Mouse (Mus musculus): Measurements from ENCODE around the gene Gm16181.

Gene Gm16181

GRCm38 (mm10) chr17:35220156-35220952, at the start of gene Gm16181:
Gm16181 (plus strand) TSS chr17:35220834.
- CTCF ChIA-PET: interaction anchor here (0.6 to 2.1 kb wide), 3 partner anchors 12 to 48 kb away, joined by 3 to 9 read pairs (median 3); no protein-coding TSS in a partner anchor

GRCm38 (mm10) chr17:35172445-35173234, 48.0 kb upstream of the Gm16181 start:
- CTCF ChIA-PET: interaction anchor here (0.6 to 1.1 kb wide), 7 partner anchors 23 to 87 kb away, joined by 3 to 21 read pairs (median 3); no protein-coding TSS in a partner anchor

- CTCF ChIA-PET: interaction anchor here (1.8 kb wide), 1 partner anchor 59 kb away, joined by 4 read pairs; no protein-coding TSS in a partner anchor
Observed at GRCm38 (mm10) chr17:35173329-35173728, 47.3 kb upstream of the Gm16181 start.

GRCm38 (mm10) chr17:35174201-35174977, 46.2 kb upstream of the Gm16181 start:
- CTCF ChIA-PET: interaction anchor here (0.6 to 1.8 kb wide), 3 partner anchors 56 to 802 kb away, joined by 3 to 7 read pairs (median 4); no protein-coding TSS in a partner anchor

- CTCF ChIA-PET: no interaction called here
Observed at GRCm38 (mm10) chr17:35175382-35175781, 45.3 kb upstream of the Gm16181 start.

DNA sequence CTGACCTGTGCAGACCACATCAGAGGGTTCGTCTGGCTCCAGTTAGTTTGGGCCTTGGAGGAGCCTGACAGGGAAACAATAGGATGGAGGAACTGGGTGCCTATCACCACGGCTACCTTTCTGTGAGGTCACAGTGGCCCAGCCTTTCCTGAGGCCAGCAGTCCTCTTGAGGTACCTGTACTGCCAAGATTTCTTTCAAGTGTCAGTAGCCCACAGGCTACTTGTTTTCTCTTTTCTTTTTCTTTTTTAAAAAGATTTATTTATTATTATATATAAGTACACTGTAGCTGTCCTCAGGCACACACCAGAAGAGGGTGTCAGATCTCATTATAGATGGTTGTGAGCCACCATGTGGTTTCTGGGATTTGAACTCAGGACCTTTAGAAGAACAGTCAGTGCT, 44.7 kb upstream of the Gm16181 start, which contains the start of gene Aif1:
Aif1 (minus strand) TSS at position 101 of the 400 bp plus-strand sequence.
- CTCF ChIA-PET: interaction anchor here (0.6 kb wide), 1 partner anchor 89 kb away, joined by 12 read pairs; no protein-coding TSS in a partner anchor

DNA sequence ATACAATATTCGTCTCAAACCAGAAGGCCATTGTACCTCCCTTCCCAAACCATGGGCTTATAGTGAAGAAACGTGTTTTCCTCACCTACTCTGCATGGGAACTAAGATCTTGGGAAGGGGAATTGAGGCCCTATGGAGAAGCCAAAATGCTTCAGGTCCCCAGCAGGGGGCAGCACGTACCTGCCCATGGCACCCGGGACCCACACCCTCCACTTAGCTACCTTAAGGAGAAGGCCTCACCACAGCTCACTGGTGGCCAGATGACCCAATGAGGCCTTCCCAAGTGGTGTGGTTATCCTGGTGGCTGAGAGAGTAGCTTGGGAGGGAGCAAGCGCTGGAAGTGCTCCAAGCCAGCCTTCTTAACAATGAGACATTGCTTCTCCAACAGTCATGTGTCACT, 42.1 kb upstream of the Gm16181 start:
- CTCF ChIA-PET: interaction anchor here (0.5 to 1.5 kb wide), 6 partner anchors 8 to 54 kb away, joined by 3 to 5 read pairs (median 3); partner anchors contain the start of genes Atp6v1g2 and Ltb

DNA sequence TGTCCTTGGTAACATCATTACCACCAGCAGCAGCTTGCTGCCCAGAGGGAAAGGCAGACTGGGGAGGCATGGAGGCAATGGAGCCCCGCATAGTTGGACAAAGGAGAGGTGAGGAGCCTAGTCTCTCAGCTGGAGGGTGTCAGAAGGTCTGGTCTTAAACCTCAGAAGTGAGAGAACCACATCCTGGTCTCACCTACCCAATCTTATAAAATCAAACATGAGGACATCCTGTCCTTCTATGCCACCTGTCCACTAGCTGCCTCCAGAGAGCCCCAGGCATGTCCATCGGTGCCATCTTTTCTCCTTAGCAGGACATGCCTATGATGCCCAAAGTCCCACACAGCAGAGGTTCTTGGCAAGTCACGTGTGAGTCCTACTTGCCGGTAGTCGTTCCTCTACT, 40.5 kb upstream of the Gm16181 start:
- CTCF ChIA-PET: interaction anchor here (1.2 kb wide), 1 partner anchor 17 kb away, joined by 3 read pairs; no protein-coding TSS in a partner anchor

GRCm38 (mm10) chr17:35185639-35186611, 34.7 kb upstream of the Gm16181 start:
- CTCF ChIA-PET: interaction anchor here (0.5 to 0.7 kb wide), 3 partner anchors 12 to 845 kb away, joined by 3 to 26 read pairs (median 4); partner anchors contain the start of gene Nfkbil1

DNA sequence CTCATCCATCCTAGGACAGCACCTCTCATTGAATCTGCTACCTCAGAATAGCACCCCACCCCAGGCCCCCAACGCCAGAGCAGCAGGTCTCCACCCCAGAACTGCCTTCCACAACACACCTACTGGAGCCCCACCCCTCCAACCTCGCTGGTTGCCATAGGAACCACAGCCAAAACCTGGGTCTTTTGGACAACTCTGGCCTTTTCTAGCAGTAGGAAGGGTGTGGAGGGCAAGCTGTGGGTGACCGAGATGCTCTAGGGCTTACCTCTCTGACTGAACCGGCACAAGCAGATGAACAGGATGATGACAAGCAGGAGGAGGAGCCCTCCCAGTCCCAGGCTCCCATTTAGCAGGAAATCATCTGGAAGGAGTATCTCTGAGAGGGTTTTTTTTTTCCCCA, 34.0 kb upstream of the Gm16181 start:
- CTCF ChIA-PET: interaction anchor here (0.9 kb wide), 1 partner anchor 8 kb away, joined by 5 read pairs; no protein-coding TSS in a partner anchor

- CTCF ChIA-PET: interaction anchor here (0.7 to 1.0 kb wide), 3 partner anchors 9 to 44 kb away, joined by 3 to 5 read pairs (median 4); no protein-coding TSS in a partner anchor
Observed at GRCm38 (mm10) chr17:35187345-35187744, 33.3 kb upstream of the Gm16181 start.

GRCm38 (mm10) chr17:35187959-35188610, 32.5 kb upstream of the Gm16181 start, which contains the start of gene Lst1:
Lst1 (minus strand) TSS chr17:35188439.
- CTCF ChIA-PET: interaction anchor here (0.7 to 1.0 kb wide), 2 partner anchors 18 to 43 kb away, joined by 3 to 4 read pairs; no protein-coding TSS in a partner anchor

GRCm38 (mm10) chr17:35189186-35189585, 31.4 kb upstream of the Gm16181 start:
- CTCF ChIA-PET: interaction anchor here (0.6 to 1.6 kb wide), 3 partner anchors 14 to 43 kb away, joined by 3 to 5 read pairs (median 4); no protein-coding TSS in a partner anchor

GRCm38 (mm10) chr17:35190096-35190495, 30.5 kb upstream of the Gm16181 start:
- CTCF ChIA-PET: interaction anchor here (1.5 to 1.6 kb wide), 3 partner anchors 18 to 43 kb away, joined by 4 to 5 read pairs (median 5); no protein-coding TSS in a partner anchor

DNA sequence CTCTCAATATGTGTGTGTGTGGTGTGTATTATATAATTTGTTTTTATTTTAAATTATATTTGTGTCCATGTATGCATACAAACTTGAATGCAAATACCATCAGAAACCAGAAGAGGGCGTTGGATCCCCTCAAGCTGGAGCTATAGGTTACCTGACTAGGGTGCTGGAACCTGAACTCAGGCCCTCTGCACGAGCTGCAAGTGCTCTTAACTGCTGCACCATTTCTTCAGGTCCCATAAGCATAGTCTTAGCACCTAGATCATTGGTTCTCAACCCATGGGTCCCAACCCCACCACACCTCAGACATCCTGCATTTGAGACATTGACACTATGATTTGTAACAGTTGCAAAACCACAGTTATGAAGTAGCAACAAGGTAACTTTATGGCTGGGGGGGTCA, 28.9 kb upstream of the Gm16181 start:
- CTCF ChIA-PET: interaction anchor here (1.0 to 1.6 kb wide), 2 partner anchors 16 to 41 kb away, joined by 3 to 5 read pairs; no protein-coding TSS in a partner anchor

DNA sequence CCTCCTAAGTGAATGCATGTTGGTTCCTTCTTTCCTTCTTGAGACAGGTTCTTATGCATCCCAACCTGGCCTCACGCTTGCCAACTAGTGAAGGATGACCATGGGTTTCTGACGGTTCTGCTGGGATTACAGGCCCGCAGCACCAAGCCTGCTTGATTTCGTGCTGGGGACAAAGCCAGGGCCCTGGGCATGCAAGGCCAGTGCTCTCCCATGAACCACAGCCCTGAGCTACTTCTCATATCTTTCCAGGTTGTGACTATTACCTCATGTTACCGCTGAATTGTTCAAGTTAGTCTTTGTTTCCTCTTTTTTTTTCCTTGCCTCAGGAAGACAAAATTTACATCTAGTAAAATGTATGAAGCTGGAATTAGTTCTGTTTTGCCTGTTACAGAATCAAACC, 27.7 kb upstream of the Gm16181 start:
- CTCF ChIA-PET: interaction anchor here (0.6 to 1.5 kb wide), 5 partner anchors 9 to 134 kb away, joined by 3 to 4 read pairs (median 3); partner anchors contain the start of gene Lta

GRCm38 (mm10) chr17:35193881-35194843, 26.5 kb upstream of the Gm16181 start, which contains the start of gene Ltb:
Ltb (plus strand) TSS chr17:35194439.
- CTCF ChIA-PET: interaction anchor here (0.6 to 1.6 kb wide), 7 partner anchors 10 to 230 kb away, joined by 3 to 8 read pairs (median 3); no protein-coding TSS in a partner anchor
